8 mouse cellular contexts compared by ENCODE assay signal in genomic region chr4:109981083-109981870, GRCm38 (mm10). TPM values are rescaled to one million over a fixed set of nuclear protein-coding genes. Genes with fewer than 3 reads are reported as not detected.
DNase-seq lines count a peak whose midpoint lies in the region; ATAC-seq and TF ChIP-seq lines count a peak whose summit lies in the region.

No protein-coding gene starts in this region.

- ATAC-seq in hindbrain, embryonic 13.5 days (ENCODE audit: low FRiP score): no peak
- ATAC-seq in midbrain, postnatal 0 days (ENCODE audit: low FRiP score): no peak

- no peak overlapping the region for H3K9ac ChIP-seq in hindbrain, embryonic 13.5 days
- H3K9ac ChIP-seq in midbrain, postnatal 0 days (replicated peaks; ENCODE audit: low read length, poor library complexity, severe bottlenecking): no peak overlapping the region

- H3K9me3 ChIP-seq in hindbrain, embryonic 13.5 days: no peaks in the 10 kb centered on the region
- no peaks in the 10 kb centered on the region for H3K9me3 ChIP-seq in midbrain, postnatal 0 days (ENCODE audit: low read length)

- H3K4me2 ChIP-seq in hindbrain, embryonic 13.5 days: no peak overlapping the region
- peak overlapping the region; percentile 49 for H3K4me2 ChIP-seq in midbrain, postnatal 0 days (ENCODE audit: low read depth, low read length, poor library complexity, severe bottlenecking)

- H3K27me3 ChIP-seq in hindbrain, embryonic 13.5 days: peaks cover 98% of the 10 kb centered on the region
- peaks cover 89% of the 10 kb centered on the region for H3K27me3 ChIP-seq in midbrain, postnatal 0 days (ENCODE audit: insufficient read depth, low read length)

- H3K4me1 ChIP-seq in hindbrain, embryonic 13.5 days (replicated peaks): peaks cover 41% of the 10 kb centered on the region
- no peaks in the 10 kb centered on the region for H3K4me1 ChIP-seq in midbrain, postnatal 0 days (ENCODE audit: insufficient read depth, low read length)

- WGBS in hindbrain, embryonic 13.5 days: 2% methylated on average over 30 of the region's 37 CpGs
- WGBS in midbrain, postnatal 0 days: 2% methylated on average over 37 of the region's 37 CpGs

- TF ChIP-seq CTCF in midbrain, postnatal 0 days (IDR thresholded peaks at IDR 0.05): no peak

- H3K36me3 ChIP-seq in hindbrain, embryonic 13.5 days: no peaks in the 10 kb centered on the region
- H3K36me3 ChIP-seq in midbrain, postnatal 0 days (ENCODE audit: insufficient read depth, low read length): no peaks in the 10 kb centered on the region

- H3K4me3 ChIP-seq in hindbrain, embryonic 13.5 days: peak overlapping the region; percentile 28; the same call in 1 of the 2 replicates
- peak overlapping the region; percentile 25; the same call in 1 of the 2 replicates for H3K4me3 ChIP-seq in midbrain, postnatal 0 days (ENCODE audit: low read depth, low read length)

- no peak overlapping the region for H3K27ac ChIP-seq in hindbrain, embryonic 13.5 days
- H3K27ac ChIP-seq in midbrain, postnatal 0 days (ENCODE audit: low read depth, low read length): no peak overlapping the region

- DNase-seq in kidney, postnatal 10 days: peak; percentile 20
- no peak for DNase-seq in kidney, postnatal 36 days
- DNase-seq in embryo, embryonic 11 days: peak; percentile 35
- no peak for DNase-seq in midbrain, postnatal 0 days (ENCODE audit: low spot score)
- no peak for DNase-seq in spleen, postnatal 14 days (ENCODE audit: low spot score in 2 of 2)
- no peak for DNase-seq in T-cell, adult 2 months (ENCODE audit: low spot score)
- DNase-seq in layer of hippocampus, postnatal 25 days (ENCODE audit: extremely low spot score in 1 of 2, low spot score in 1 of 2): no peak

RNA-seq across cellular contexts. Expression of gene Dmrta2, which starts 3.4 kb away (rescaled TPM):
- polyA plus RNA-seq in hindbrain, embryonic 13.5 days (2015; fragmentation: Nextera tagmentation; extraction: Ambion mirVana): 0.06 and 0.13 TPM in 2 replicates
- 1.4 and 3.7 TPM in 2 replicates for total RNA-seq in midbrain, postnatal 0 days (2014; rRNA removed)
- polyA plus RNA-seq in midbrain, postnatal 0 days (2015; fragmentation: Nextera tagmentation; extraction: Ambion mirVana): 0.43 and 0.44 TPM in 2 replicates
- total RNA-seq in layer of hippocampus, postnatal 25 days (2021): 1 to 10 TPM; 5.4 to 5.6 TPM

Comparison
In these comparisons a context has a peak if more than half of its experiments do, and no peak if none do; other contexts are left out.
1. DNase-seq: peak in kidney, postnatal 10 days (single experiment) and embryo, embryonic 11 days (single experiment); none in kidney, postnatal 36 days (0 of 2), midbrain, postnatal 0 days (single experiment), spleen, postnatal 14 days (0 of 2), T-cell, adult 2 months (single experiment) and layer of hippocampus, postnatal 25 days (0 of 2).